Mouse (Mus musculus) liver, adult 2 months (tissue): Measurements from ENCODE around the gene Trim2.

Experiments used
- CTCF ChIP-seq: fragments of 200-500 bp; IDR thresholded peaks from 2 replicates; pipeline ENCODE4 v1.5.1; 2011; ENCODE audit warnings: low read depth, low read length, control low read depth
- POLR2A ChIP-seq: fragments of 200-500 bp; IDR thresholded peaks from 2 replicates; pipeline ENCODE4 v1.6.1; 2011; ENCODE audit warnings: low read length, control low read depth; ENCODE audit not compliant: insufficient read depth; ENCODE audit errors: extremely low read depth

DNA sequence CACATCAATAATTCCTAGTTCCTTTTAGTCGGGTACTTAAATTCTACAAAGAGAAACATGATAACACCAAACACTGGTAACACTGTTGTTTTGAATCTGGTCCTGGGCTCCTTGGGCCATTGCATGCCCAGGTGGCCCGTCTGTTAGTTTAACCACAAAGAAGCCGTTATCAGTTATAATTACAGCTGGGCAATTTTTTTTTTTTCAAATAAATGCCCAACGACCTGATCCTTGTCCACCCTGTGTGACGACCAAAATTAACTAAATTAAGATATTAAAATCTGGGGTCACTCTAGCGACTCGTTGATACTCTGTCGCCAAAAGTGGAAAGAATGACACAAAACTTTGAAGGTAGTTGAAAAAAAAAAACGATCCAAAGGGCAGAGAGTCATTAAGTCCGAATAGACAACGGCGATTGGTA, 151.9 kb downstream of the Trim2 start:
- no peak for TF ChIP-seq CTCF
- TF ChIP-seq POLR2A: no peak
